Mouse (Mus musculus) midbrain, embryonic 15.5 days (tissue): ENCODE data around the gene Necab2. TPM values are rescaled to one million over a fixed set of nuclear protein-coding genes. Genes with fewer than 3 reads are reported as not detected.

Experiments
- ATAC-seq: fragments of 200-750 bp; cut with Nextera tagmentation; replicated peaks from 2 replicates; pipeline ENCODE4 v1.8.0; 2017; ENCODE audit warnings: moderate TSS enrichment
- H3K27ac ChIP-seq: fragments of 300-500 bp; sonication (generic); 2 replicates; pipeline ENCODE4 v1.5.1; 2015; ENCODE audit warnings: mild to moderate bottlenecking, inconsistent platforms
- H3K27me3 ChIP-seq: fragments of 300-500 bp; sonication (generic); replicated peaks from 2 replicates; pipeline ENCODE4 v1.6.1; 2015; ENCODE audit warnings: inconsistent platforms
- H3K36me3 ChIP-seq: fragments of 300-500 bp; sonication (generic); replicated peaks from 2 replicates; pipeline ENCODE4 v1.6.1; 2015; ENCODE audit warnings: inconsistent platforms
- H3K4me1 ChIP-seq: fragments of 300-500 bp; sonication (generic); 2 replicates; pipeline ENCODE4 v1.6.1; 2015; ENCODE audit warnings: inconsistent platforms
- H3K4me2 ChIP-seq: fragments of 300-500 bp; sonication (generic); 2 replicates; pipeline ENCODE4 v1.6.1; 2015; ENCODE audit warnings: inconsistent platforms, mild to moderate bottlenecking, moderate library complexity
- H3K4me3 ChIP-seq: fragments of 300-500 bp; sonication (generic); 2 replicates; pipeline ENCODE4 v1.5.1; 2015; ENCODE audit warnings: mild to moderate bottlenecking, inconsistent platforms
- H3K9ac ChIP-seq: fragments of 300-500 bp; sonication (generic); 2 replicates; pipeline ENCODE4 v1.6.1; 2015; ENCODE audit warnings: mild to moderate bottlenecking, inconsistent platforms
- H3K9me3 ChIP-seq: fragments of 300-500 bp; sonication (generic); 2 replicates; pipeline ENCODE4 v1.6.1; 2016; ENCODE audit warnings: inconsistent platforms
- WGBS: fragments of 180-500 bp; shearing (Covaris S2); methylation state at CpG from one replicate; pipeline ENCODE4 v1.1.7; 2015; ENCODE audit warnings: mixed read lengths; 5-methylcytosine and 5-hydroxymethylcytosine counted together
- polyA plus RNA-seq: library from polyadenylated mRNA; unstranded; fragments of >200 nt; fragmentation: Nextera tagmentation; extraction: Ambion mirVana; gene quantifications from 2 replicates; pipeline ENCODE4 v1.2.1, GENCODE M21; 2015

Necab2 gene
- polyA plus RNA-seq, 1 experiment from 2014 or later: 53.0 TPM

DNA sequence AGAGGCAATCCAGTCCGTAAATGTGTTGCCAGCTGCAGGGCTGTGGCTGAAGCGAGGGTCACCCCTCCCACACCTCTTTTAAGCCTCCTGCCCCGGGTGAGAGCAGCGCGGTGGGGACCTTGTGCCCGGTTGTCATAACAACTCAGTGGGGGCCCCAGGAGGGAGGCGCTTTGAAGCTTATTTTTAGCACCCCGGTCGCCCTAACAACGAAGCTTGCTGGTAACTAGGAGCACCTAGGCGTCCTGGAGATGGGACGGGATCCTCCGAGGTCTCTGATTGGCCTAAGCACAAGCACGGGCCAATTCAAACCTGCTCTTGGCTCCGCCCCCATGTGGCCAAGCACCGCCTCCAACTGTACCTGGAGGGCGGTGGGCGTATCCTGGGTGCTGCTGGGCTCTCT, 19.6 kb downstream of the Necab2 start:
- Histone ChIP-seq H3K4me3 (peak overlapping the region; percentile 10; the same call in 1 of the 2 replicates), H3K4me1 (peaks cover 38% of the 10 kb centered on the region), H3K27ac (peak overlapping the region; percentile 47), H3K27me3 (0 out of 2 replicates have a peak, but pooled peaks cover 5% of the 10 kb centered on the region), H3K9ac (no peak overlapping the region), H3K9me3 (no peaks in the 10 kb centered on the region), H3K4me2 (peak overlapping the region; percentile 41), H3K36me3 (no peaks in the 10 kb centered on the region)
- peak; percentile 78 for ATAC-seq
- 2% methylated on average over 18 of the region's 18 CpGs for WGBS

DNA sequence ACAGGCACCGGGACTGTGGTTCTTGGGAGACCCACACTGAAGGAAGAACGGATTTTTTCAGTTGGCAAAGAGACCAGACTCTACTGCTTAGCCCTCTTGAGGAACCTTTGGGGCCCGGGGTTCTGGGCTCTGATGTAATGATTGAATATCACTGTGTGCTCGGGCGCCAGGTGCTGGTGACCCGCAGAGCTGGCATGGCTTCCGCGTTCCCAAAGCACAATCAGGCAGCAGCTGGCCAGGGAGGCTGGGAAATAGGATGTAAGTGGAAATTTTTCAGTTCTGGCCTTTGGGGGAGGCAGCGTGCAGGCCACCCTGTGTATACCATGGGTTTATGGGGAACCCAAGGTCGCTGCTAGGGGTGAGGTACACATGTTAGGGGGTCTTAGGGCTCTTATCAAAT, 20.3 kb downstream of the Necab2 start:
- Histone ChIP-seq H3K9ac (no peak overlapping the region), H3K9me3 (no peaks in the 10 kb centered on the region), H3K27ac (peak overlapping the region; percentile 39; the same call in 1 of the 2 replicates), H3K27me3 (0 out of 2 replicates have a peak, but pooled peaks cover 5% of the 10 kb centered on the region), H3K4me1 (peaks cover 34% of the 10 kb centered on the region), H3K4me2 (no peak overlapping the region), H3K36me3 (no peaks in the 10 kb centered on the region), H3K4me3 (no peak overlapping the region)
- WGBS: 66% methylated on average over 10 of the region's 10 CpGs
- no peak for ATAC-seq

DNA sequence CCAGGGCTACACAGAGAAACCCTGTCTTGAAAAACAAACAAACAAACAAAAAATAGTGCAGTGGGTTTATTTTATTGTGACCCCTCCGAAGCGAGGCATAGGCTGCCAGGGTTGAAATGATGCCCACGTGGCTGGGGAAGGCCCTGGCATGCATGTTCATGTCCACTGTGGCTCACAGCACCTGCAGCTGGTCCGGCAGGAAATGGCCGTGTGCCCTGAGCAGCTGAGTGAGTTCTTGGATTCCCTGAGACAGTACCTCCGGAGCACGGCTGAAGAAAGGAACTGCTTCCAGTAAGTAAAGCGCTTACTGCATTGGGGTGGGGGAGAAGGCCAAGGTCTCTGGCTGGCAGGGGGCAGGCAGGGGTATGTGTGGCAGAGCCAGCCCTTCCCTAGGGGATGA, 21.6 kb downstream of the Necab2 start:
- Histone ChIP-seq H3K9ac (no peak overlapping the region), H3K4me2 (no peak overlapping the region), H3K9me3 (no peaks in the 10 kb centered on the region), H3K27me3 (0 out of 2 replicates have a peak, but pooled peaks cover 5% of the 10 kb centered on the region), H3K36me3 (0 out of 2 replicates have a peak, but pooled peaks cover 2% of the 10 kb centered on the region), H3K27ac (no peak overlapping the region), H3K4me3 (no peak overlapping the region), H3K4me1 (peaks cover 34% of the 10 kb centered on the region)
- no peak for ATAC-seq
- 88% methylated on average over 8 of the region's 8 CpGs for WGBS

DNA sequence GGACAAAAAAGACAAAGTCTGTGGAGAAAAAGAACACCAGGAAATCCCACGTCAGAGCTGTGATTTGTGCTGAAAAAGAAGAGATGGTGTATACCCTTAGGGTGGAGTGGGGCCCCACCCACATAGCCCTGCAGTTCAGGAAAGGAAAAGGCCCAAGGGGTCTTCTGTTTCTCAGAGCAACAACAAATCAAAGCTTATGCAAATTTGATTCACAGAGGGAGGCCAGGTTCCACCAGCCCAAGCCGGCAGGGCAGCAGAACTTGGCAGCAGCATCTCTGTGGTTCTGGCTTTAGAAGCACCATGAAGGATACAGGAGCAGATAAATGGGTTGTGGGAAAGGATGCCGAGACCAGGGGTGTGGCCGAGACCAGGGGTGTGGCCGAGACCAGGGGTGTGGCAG, 32.2 kb downstream of the Necab2 start:
- Histone ChIP-seq H3K9ac (no peak overlapping the region), H3K4me1 (no peaks in the 10 kb centered on the region), H3K27ac (no peak overlapping the region), H3K4me3 (no peak overlapping the region), H3K27me3 (no peaks in the 10 kb centered on the region), H3K4me2 (no peak overlapping the region), H3K36me3 (no peaks in the 10 kb centered on the region), H3K9me3 (no peaks in the 10 kb centered on the region)
- ATAC-seq: no peak
- WGBS: 27% methylated on average over 5 of the region's 5 CpGs

DNA sequence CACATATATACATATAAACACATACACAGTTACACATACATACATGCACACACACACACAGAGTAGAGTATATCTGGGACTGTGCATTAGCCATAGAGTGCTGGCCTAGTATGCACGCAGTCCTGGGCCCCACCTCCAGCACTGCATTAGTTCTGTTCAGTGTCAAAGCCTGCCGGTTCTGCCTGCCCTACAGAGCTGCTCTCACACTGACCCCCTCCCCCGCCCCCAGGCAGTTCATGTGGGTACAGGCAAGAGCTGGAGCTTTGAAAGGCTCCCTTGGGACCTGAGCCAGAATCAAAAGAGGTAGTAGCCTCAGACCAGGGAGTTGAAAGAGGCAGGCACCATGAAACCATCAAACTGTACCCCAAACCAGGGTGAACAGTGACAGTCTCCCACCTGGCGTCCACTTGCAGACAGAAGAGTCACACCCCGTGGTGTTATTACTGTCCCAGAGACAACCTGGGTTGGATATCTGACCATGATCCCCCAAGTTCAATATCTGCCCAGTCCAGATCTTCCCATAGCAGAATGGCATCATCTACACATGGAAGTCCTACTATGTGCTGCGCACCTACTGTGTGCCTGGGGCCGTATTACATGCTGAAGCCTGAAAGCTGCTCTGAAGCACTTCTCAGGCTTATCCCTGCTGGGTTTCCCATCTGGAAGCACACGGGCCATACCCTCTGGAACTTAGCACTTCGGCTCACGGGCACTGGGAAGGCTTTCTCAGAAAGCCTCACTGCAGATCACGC, 37.8 kb downstream of the Necab2 start:
- Histone ChIP-seq H3K27me3 (no peaks in the 10 kb centered on the region), H3K4me3 (no peak overlapping the region), H3K9ac (no peak overlapping the region), H3K4me2 (no peak overlapping the region), H3K4me1 (no peaks in the 10 kb centered on the region), H3K9me3 (no peaks in the 10 kb centered on the region), H3K27ac (no peak overlapping the region), H3K36me3 (no peaks in the 10 kb centered on the region)
- WGBS: 88% methylated on average over 11 of the region's 11 CpGs
- no peak for ATAC-seq

DNA sequence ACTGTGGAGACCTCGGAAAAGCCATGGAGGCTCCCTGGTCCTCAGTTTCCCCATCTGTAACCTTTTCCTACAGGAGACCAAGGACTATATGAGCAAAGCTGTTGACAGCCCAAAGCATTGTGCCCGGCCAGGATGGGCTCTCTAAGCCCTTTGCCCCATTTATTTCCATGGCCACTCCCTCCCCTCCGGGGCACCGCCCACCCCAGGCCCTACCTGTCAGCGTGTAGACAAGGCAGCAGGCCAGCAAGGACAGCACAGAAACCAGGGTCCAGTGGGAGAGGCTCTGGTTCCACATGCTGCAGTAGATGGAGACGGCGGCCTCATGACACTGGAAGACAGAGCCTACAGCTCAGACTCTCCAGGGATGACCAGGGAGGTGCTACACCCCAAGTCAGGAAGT, 40.6 kb downstream of the Necab2 start:
- H3K9ac ChIP-seq: no peak overlapping the region
- peaks cover 4% of the 10 kb centered on the region for H3K4me1 ChIP-seq
- no peaks in the 10 kb centered on the region for H3K9me3 ChIP-seq
- no peak for ATAC-seq
- H3K27ac ChIP-seq: no peak overlapping the region
- no peak overlapping the region for H3K4me3 ChIP-seq
- H3K4me2 ChIP-seq: no peak overlapping the region
- H3K36me3 ChIP-seq: no peaks in the 10 kb centered on the region
- WGBS: 80% methylated on average over 7 of the region's 7 CpGs
- no peaks in the 10 kb centered on the region for H3K27me3 ChIP-seq

DNA sequence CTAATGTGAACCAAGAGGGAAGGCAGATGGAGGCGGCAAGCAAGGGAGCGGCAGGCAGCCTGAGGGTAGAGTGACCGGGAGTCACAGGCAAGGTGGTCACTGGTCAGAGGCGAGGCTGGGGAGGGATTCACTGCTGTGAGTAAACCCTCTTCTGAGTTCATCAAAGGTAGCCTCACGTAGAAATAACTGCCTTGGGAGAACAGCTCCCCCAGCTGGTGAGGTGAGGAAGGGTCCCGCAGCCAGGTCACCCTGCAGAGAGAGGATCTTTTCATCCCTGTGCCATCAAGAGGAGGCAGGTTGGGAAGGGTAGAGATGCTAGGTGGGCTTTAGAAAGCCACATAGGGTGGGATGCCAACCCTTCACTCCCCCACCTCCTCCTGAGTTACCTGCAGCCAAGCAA, 50.3 kb downstream of the Necab2 start:
- no peak overlapping the region for H3K4me2 ChIP-seq
- no peaks in the 10 kb centered on the region for H3K36me3 ChIP-seq
- ATAC-seq: no peak
- peaks cover 5% of the 10 kb centered on the region; the same call in 1 of the 2 replicates for H3K4me1 ChIP-seq
- no peak overlapping the region for H3K4me3 ChIP-seq
- WGBS: 33% methylated on average over 6 of the region's 6 CpGs
- H3K9ac ChIP-seq: no peak overlapping the region
- H3K9me3 ChIP-seq: no peaks in the 10 kb centered on the region
- no peak overlapping the region for H3K27ac ChIP-seq
- H3K27me3 ChIP-seq: no peaks in the 10 kb centered on the region

DNA sequence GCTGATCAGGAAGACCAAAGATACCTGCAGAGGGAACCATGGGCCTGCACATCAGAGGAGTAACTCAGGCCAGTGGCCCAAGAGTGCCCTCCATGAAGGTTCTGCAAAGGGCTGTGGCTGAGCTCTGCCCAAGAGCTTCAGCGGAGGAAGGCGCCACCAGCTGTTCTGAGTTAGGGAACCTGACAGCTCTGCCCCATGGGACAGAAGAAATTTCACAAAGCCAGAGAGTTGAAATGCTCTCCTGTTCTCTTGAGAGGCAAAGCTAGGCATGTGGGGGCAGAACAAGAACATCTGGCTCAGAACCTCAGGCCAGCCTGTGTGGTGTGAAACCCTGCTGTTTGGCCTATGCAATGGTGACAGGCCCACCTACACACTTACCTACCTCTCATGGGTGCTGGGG, 53.3 kb downstream of the Necab2 start:
- no peak for ATAC-seq
- WGBS: 96% methylated on average over 2 of the region's 2 CpGs
- no peak overlapping the region for H3K9ac ChIP-seq
- no peak overlapping the region for H3K27ac ChIP-seq
- H3K4me3 ChIP-seq: no peak overlapping the region
- H3K4me2 ChIP-seq: no peak overlapping the region
- no peaks in the 10 kb centered on the region for H3K9me3 ChIP-seq
- H3K36me3 ChIP-seq: no peaks in the 10 kb centered on the region
- no peaks in the 10 kb centered on the region for H3K27me3 ChIP-seq
- peaks cover 10% of the 10 kb centered on the region for H3K4me1 ChIP-seq

DNA sequence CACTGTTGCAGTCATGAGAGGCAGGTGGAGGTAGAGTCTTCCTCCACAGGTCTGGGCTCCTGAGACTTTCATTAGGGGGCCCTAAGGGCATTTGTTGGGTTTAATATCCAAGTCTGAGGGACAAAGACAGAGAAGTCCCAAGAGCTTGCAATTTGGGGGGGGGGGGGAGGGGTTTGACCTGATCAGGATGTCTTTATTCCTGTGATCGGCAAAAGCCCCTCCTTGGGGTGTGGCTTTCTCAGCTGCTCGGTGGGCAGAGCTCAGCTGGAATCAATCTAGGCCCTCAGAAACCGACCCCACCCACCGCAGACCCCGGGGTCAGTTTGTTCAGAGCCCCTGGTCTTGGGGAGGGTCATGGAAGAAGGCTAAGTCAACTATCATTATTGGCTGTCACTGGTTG, 55.1 kb downstream of the Necab2 start, which contains the start of gene Slc38a8:
Gene Slc38a8, minus strand, starts transcription at position 101 of the 400 bp plus-strand sequence.
- no peak for ATAC-seq
- H3K4me1 ChIP-seq: peaks cover 19% of the 10 kb centered on the region
- H3K4me2 ChIP-seq: no peak within 1 kb of the TSS
- H3K36me3 ChIP-seq: no peaks in the 10 kb centered on the region
- H3K27me3 ChIP-seq: no peaks in the 10 kb centered on the region
- no peak within 1 kb of the TSS for H3K27ac ChIP-seq
- no peaks in the 10 kb centered on the region for H3K9me3 ChIP-seq
- H3K4me3 ChIP-seq: no peak within 1 kb of the TSS
- H3K9ac ChIP-seq: no peak within 1 kb of the TSS
- 58% methylated on average over 5 of the region's 5 CpGs for WGBS

DNA sequence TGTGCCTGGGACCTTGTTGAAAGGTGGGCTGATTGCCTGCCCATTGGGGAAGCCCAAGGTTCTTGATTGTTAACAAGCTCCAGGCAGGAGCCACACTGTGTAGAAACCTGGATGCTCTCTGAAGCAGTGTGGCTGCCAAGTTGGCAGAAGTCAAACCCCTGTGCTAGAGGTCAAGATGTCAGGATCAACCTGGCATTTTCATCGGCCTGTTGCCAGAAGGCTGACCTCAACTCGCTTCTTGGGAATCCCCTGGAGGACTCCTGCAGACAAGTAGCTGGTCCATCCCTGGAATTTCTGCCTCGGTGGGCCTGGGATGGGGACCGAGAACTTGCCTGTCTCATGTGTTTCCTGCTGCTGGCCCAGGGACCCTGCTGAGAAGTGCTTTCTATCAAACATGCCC, 55.6 kb downstream of the Necab2 start:
- H3K27me3 ChIP-seq: no peaks in the 10 kb centered on the region
- H3K9me3 ChIP-seq: no peaks in the 10 kb centered on the region
- no peak overlapping the region for H3K9ac ChIP-seq
- no peak overlapping the region for H3K4me3 ChIP-seq
- WGBS: 52% methylated on average over 4 of the region's 4 CpGs
- no peak overlapping the region for H3K4me2 ChIP-seq
- H3K27ac ChIP-seq: no peak overlapping the region
- H3K4me1 ChIP-seq: peaks cover 19% of the 10 kb centered on the region
- no peak for ATAC-seq
- no peaks in the 10 kb centered on the region for H3K36me3 ChIP-seq

DNA sequence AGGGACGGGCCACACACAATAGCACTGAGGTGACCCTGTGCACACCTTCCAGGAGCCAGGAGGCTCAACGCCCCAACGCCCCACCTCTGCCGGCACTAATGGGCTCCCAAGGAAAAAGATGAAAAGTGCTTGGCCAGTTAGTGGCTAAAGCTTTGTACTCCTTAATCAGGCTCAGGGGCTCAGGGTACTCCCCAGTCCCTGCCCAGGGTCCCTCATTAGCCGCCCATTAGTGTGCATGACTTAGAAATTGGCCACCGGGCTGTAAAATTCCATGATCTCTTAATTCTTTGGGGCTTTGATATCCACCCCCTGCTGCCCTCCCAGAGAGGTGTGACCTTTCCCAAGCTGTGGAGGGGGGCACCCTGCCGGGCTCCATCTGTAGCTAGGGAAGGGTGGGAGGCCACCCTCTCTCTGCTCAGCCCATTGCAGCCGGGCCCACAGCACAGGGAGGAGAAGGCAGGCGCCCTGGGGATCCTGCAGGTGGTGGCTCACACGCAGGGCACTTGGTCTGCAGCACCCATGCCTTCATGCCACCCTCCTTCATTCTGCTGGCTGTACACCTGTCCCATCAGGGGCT, 56.8 kb downstream of the Necab2 start:
- Histone ChIP-seq H3K27ac (no peak overlapping the region), H3K4me2 (no peak overlapping the region), H3K4me3 (no peak overlapping the region), H3K9ac (no peak overlapping the region), H3K36me3 (peaks cover 5% of the 10 kb centered on the region; the same call in 1 of the 2 replicates), H3K27me3 (no peaks in the 10 kb centered on the region), H3K4me1 (peaks cover 15% of the 10 kb centered on the region; the same call in 1 of the 2 replicates), H3K9me3 (no peaks in the 10 kb centered on the region)
- no peak; the same call in 1 of the 2 replicates for ATAC-seq
- 40% methylated on average over 10 of the region's 10 CpGs for WGBS

DNA sequence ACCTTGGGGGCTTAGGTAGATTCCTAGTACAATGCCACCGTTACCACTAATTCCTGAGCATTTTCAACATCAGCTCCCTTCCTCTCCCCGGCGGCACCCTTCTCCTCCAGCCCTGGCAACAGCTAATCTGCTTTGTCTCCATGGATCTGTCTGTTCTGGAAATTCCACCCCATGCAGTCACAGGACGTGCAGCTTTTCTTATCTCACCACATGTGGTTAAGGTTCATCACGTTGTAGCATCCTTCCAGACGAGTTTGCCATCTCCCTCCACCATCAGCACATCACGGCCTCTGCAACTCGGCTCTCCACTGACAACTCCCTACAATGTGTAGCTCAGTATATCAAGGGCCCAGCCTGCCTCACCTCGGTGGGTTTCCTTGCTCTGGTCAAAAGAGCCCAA, 59.0 kb downstream of the Necab2 start:
- H3K27ac ChIP-seq: peak overlapping the region; percentile 17; the same call in 1 of the 2 replicates
- H3K4me3 ChIP-seq: no peak overlapping the region
- 17% methylated on average over 9 of the region's 9 CpGs for WGBS
- no peak for ATAC-seq
- no peaks in the 10 kb centered on the region for H3K9me3 ChIP-seq
- no peak overlapping the region for H3K4me2 ChIP-seq
- peaks cover 15% of the 10 kb centered on the region; the same call in 1 of the 2 replicates for H3K4me1 ChIP-seq
- H3K9ac ChIP-seq: no peak overlapping the region
- no peaks in the 10 kb centered on the region for H3K27me3 ChIP-seq
- H3K36me3 ChIP-seq: peaks cover 22% of the 10 kb centered on the region; the same call in 1 of the 2 replicates
